Mouse (Mus musculus) CD8-positive naive resting alpha-beta T cell, adult 57 days (primary cell): ENCODE measurements around the gene Gm8300. TPM values are rescaled to one million over a fixed set of nuclear protein-coding genes. Genes with fewer than 3 reads are reported as not detected.

Source experiments
- total RNA-seq: library from RNA; stranded (reverse); gene quantifications from one replicate; pipeline ENCODE4 v1.2.4, GENCODE M21; 2023

Gm8300 gene
- total RNA-seq: not detected

GRCm38 (mm10) chr12:87514016-87514415 lies at the start of gene Gm8300:
TSS of gene Gm8300 (plus strand) at chr12:87514316.

GRCm38 (mm10) chr12:87471964-87472786 lies 41.9 kb upstream of the Gm8300 start, which contains the start of gene Snw1:
TSS of gene Snw1 (minus strand) at chr12:87472274.

DNA sequence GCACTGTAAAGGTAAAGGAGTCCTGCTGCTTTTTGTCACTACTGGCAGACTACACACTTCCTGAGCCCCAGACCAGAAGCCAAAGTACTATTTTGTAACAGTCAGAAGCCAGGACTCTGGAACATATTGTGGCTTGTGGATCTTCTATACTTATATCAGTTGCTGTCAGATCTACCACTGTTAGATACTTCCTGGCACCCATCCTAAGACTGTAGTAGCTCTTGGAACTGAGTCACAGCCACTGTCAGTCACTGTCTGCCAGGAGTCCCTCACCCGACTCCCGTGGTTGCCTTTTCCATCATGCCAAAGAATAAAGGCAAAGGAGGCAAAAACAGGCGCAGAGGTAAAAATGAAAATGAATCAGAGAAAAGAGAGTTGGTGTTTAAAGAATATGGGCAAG lies 19.7 kb upstream of the Gm8300 start, which contains the start of gene Gm5788:
TSS of gene Gm5788 (plus strand) at position 301 of the 400 bp plus-strand sequence.

Other genes starting within 250 kb of the Gm8300 start
- 26.4 TPM for gene Vipas39, start 248.1 kb upstream of the Gm8300 start, total RNA-seq
- 108 TPM for gene Ahsa1, start 247.8 kb upstream of the Gm8300 start, total RNA-seq
- gene Ism2, start 214.6 kb upstream of the Gm8300 start, total RNA-seq: not detected
- 75.9 TPM for gene Sptlc2, start 126.0 kb upstream of the Gm8300 start, total RNA-seq
- gene Slirp, start 70.4 kb upstream of the Gm8300 start, total RNA-seq: 31.4 TPM
- 85.4 TPM for gene Alkbh1, start 70.3 kb upstream of the Gm8300 start, total RNA-seq
- 94.0 TPM for gene Snw1, start 42.0 kb upstream of the Gm8300 start, total RNA-seq
- gene Gm5788, start 19.6 kb upstream of the Gm8300 start, total RNA-seq: not detected
- gene Oog1, start 88.4 kb downstream of the Gm8300 start, total RNA-seq: not detected
- gene Gm4027, start 104.6 kb downstream of the Gm8300 start, total RNA-seq: not detected
- gene Gm16381, start 130.3 kb downstream of the Gm8300 start, total RNA-seq: not detected